Mouse (Mus musculus): ENCODE data around the gene Snrnp25.

Snrnp25 gene

DNA sequence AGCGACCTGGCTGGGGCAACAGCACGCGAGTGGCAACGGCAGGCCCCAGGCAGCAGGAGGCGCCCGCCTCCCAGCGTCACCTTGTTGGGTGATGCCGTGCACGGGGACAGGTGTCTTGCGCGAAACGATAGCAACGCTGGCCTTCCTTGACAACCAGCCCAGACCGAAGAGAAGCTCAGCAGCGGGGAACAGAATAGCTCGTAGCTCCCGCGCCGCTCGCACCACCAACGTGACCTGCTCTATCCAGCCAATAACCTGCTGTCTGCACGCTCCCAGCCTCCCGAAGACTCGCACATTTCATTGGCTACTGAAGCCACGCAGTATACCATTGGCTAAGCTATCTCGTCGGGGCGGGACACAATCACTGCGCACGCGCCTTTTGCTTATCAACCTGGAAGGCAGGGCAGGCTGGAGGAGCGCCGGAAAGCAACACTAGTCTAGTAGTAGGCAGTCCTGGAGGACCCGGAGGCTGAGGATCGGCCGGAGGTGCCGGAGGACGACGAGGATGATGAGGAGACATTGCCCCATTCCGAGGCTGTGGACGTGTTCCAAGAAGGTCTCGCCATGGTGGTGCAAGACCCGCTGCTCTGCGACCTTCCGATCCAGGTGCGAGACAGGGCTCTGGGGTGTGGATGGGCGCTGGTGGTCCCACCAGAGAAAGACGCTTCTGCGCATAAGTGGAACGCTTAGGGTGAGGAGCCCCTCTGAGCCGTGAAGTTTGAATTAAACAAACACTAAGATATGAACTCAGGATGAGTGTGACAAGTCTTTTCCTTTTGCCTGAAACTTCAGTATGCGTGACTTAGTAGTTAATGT is at the start of gene Snrnp25:
TSS of gene Snrnp25 (plus strand) at position 358 of the 816 bp plus-strand sequence.
- peak; percentile 94 for DNase-seq (ENCODE audit: low spot score)

DNA sequence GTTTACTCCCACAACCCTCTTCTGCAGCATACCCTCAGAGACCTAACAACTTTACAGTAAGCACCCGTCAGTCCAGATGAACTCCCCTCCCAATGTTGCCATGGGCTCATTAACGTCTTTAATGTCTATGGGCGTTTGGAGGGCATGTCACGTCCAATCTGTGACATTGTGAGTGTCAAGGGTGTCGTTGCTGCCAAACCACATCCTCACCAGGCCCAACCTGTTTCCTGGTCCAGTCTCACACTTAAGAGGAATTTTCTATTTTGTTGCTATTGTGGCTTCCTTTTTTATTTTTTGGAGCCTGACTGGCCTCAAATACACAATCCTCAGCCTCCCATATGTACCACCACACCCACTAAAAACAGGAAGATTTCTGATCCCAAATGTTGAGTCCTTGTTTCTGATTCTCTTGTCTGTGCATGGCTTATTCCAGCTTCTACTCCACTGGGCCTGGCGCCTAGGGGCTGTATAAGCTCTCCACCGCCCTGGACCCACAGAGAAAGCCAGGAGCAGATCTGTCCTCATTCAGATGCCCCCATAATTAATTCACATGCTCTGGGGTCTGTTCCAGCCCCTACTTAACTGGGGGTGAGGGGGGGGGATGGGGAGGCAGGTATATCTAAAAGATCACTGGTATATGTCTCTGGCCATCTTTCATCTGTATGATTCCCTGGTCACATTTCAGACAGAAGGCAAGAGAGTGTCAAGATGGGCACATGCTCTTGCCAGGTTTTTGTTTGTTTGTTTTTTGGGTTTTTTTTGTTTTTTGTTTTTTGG is 48.2 kb upstream of the Snrnp25 start:
- DNase-seq (ENCODE audit: low spot score) = no peak

DNA sequence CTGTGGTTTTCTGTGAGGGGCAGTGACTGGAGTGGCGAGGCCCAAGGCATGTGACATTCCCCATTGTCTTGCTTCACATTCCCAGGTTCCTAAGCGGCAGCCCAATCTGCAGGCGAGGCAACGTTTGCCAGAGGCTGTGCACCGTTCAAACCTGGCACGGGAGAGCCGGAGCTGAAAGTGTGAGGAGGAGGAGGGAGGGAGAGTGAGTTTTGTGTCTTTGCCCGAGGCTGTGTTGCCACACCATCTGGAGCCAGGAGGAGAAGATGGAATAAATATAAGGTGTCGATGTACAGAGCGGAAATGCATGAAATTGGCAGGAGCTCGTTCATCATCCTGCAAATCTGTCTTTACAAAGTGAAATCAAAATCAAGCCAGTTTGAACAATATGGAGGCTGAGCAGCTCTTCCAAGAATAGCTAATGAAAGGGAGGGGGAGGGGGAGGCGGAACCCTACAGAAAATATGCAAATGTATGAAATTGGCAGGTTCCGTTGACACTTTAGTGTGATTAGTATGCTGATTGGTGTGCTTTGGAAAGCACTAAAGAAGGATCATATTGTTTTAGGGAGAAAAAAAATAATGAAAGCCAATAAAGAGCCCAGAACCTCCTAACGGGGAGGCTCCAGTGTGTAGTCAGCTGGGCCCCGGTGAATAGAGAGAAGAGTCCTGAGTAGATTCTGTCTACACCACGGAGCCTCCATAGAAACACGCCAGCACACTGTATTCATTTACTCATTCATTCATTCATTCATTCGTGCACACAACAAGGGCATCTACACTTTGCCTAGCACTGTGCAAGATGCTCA is 47.2 kb upstream of the Snrnp25 start:
- no peak for DNase-seq (ENCODE audit: low spot score)

DNA sequence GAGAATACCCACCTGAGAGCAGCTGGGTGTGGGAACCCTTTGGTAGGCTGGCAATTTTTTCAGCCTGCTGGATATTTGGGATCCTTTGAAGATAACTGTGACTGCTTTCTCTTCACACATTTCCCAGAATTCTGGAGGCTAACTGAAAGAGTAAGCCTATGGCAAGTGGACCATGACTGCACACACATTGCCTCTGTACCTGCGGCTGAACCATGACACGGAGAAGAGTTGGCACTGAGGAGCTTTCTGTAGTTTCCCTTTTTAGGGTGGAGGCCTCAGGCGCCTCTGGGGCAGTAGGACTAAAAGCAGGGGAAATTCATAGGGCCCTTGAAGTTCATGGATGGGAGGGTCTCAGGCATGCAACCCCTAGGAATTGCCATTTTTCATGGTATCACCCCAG is 46.0 kb upstream of the Snrnp25 start:
- DNase-seq (ENCODE audit: low spot score) = no peak

DNA sequence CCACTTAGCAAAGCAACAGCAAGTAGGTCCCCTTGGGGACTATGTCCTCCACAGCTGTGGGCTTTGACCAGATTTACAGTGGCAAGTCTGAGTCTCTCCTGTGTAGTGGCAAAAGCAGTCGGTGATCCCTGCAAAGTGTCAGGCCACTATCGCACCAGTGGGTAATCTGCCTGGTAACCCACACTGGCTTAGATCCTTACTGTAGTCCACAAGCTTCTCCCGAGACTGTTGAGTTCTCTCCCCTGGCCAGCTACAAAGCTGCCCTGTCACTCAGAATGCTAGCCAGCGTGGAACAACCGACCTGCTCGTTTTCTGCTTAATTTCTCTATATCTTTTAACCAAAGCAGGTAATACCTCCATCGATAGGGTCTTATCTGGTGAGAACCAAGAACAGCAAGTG is 44.9 kb upstream of the Snrnp25 start:
- no peak for DNase-seq (ENCODE audit: low spot score)

DNA sequence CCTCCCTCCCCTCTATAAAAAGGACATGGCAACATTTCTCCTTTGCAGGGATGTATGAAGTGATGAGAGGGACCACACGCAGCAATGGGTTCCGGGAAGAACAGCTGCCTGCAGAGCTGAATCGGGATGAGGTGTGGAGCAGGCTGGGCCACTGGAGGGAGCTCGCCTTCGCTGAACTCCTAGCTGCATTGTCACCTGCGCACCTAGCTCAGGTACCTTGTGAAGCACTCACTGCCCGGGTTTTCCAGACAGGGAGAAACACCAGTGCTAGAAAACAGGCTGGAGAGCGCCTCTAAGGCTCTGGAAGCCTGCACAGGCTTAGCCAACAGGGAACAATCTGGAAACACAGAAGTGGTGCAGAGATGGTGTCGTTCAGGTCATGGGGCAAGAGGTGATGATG is 43.7 kb upstream of the Snrnp25 start:
- DNase-seq (ENCODE audit: low spot score) = no peak

DNA sequence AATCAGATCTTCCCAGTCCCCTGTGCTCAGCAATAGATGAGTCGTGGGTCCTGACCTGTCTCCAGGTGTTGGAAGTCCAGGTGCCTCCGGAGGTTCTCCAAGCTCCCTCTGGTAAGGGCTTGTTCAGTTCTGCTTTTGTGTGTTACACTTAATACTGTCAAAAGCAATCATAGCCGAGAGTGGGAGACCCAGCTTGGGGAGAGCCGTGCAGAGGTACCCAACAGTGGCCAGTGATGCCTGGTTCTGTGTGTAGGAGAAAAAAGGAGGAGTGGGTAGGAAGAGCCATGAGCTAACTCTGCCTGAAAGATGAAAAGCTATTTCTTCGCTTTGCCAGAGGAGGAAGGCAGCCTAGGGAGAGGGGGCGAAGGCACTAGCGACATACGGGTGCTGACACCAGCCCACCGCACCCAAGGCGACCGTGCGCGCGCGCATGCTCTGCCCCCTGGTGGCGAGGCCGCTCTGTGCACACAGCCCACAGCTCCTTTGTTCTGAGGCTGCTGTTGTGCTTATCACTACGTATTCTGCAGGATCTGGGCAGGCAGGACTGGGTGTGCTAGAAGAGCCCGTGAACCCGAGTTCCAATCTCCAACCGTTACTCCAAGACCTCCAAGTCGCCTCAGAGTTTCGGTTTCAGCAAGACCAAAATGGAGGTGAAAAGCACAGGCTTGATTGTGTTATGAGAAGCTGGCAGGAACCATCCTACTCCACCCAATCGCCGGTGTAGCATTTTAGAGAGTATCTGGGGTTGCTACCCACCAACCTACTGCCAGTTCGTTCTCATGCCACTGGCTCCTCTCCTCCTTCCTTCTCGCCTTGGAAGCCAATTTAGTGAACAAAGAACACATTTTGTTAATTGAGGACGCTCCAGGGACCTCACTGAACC is 43.1 kb upstream of the Snrnp25 start:
- DNase-seq (ENCODE audit: low spot score) = peak; percentile 46

DNA sequence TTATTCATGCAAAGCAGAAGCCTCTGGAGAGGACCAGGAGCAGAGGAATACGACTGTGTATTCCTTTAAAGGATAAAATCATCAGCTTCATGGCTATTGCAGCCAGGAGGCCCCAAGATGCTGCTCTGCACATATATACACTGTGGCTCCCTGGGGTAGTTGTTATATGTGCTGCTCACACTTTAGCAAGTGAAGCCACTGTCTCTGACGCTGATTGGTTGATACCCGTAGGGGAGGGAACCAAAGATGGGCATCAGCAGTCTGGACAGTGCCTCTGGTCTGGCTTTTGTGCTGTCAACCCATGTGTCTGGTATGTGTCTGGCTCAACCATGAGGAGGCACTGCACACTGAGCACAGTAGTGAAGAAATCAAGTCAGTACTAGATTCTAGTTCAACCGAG is 38.5 kb upstream of the Snrnp25 start:
- DNase-seq (ENCODE audit: low spot score) = no peak

DNA sequence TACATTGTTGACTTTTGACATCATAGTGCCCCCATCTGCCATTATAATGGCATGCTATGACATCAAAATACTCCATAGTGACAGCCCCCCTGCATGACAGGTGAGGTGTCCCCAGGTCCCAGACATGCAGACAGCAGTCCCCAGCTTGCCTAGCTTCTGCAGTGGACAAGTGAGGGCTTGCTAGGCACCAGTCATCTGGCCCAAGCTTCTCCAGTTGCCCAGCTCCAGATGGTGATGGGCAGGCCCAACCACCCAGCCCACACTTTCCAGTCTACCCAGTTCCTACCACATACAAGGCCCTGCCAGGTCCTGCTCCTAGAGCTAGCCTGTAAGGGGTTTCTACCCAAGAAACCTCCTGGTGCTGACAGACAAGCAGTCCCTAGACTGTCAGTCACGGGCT is 26.7 kb upstream of the Snrnp25 start:
- no peak for DNase-seq (ENCODE audit: low spot score)

DNA sequence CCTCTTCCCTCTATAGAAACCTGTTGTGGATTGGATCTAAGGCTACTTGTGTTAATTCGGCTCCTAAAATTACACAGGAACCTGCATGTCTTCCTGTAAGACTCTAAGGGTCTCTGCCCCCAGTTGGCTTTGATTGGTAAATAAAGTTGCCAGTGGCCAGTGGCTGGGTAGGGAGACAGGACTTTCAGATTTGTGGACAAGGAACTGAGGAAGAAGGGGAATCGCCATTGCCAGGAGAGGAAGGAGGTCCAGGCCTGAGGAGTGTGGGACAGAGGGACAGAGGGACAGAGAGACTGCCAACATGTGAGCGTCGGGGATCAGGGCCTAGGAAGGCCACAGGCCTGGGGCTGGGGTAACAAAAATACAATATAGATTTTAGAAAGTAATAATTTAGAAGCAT is 24.0 kb upstream of the Snrnp25 start:
- no peak for DNase-seq (ENCODE audit: low spot score)

DNA sequence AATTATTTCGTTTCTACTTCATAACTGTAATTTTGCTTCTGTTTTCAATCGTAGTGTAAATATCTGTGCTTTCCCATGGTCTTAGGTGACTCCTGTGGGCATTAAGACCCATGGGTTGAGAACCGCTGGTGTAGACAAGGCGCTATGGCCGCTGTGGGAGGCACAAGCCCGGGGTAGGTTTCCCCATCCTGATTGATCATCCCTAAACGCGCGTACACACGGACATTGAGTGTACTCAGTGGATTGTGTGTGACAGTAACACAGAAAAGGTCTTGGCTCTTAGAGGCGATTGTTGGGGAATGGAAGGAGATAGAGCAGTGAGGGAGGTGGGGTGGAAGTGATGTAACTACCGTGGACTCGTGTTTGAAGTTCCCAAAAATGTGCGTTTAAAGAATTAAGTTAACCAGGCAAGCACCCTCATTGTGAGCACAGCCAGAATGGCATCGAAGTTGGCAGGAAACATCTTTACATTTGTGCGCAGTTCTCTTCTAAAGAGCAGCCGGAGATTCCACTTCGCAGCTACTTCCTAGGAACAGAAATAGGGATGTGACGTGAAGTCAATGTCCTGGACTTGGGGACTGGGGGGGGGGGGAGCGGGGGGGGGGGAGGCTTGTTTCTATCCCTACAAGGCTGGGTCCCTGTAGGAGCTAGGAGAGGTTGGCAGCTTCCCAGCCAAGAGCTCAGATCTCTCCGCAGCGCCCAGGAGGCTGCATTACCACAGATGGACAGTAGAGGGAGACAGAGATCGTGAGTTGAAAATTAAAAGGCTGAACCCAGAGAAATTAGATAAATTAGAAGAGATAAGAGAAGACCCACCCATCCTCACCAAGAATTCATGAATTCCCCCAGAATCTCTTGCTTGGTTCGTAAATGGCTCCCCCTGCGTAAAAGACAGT is 23.0 kb upstream of the Snrnp25 start:
- DNase-seq (ENCODE audit: low spot score) = peak; percentile 66

DNA sequence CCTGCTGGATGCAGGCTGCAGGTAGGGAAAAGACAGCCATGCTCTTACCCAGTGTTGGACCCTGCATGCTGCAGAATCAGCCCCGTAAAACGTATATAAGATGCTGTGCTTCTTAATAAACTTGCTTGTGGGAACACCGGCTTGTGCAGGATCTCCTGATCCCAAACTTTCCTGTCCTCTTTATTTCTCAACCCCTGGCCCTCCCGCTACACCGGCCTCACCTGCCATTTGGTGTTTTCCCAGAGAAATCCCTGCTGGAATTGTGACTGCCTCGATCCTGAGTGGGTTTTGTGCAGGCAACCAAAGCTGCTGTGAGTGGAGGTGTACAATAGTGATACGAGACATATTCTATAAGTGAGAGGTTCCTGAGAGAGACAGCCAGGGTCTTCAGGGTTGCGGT is 20.7 kb upstream of the Snrnp25 start:
- no peak for DNase-seq (ENCODE audit: low spot score)

DNA sequence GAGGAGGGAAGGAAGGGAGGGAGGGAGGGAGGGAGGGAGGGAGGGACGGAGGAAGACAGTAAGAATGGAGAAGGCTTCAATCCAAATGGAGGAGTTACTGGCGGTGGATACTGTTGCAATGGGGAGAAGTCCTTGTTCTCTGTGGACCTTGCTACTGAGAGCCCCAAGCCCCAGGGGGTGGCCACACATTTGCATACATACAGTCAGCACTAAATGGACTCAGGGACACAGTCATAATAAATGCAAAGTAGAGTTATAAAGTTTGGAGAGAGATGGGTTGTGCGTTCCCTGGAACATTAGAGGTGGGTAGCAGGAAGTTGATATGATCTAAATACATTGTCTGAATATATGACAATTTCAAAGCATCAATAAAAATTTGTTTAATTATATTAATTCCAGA is 19.2 kb upstream of the Snrnp25 start:
- no peak for DNase-seq (ENCODE audit: low spot score)

DNA sequence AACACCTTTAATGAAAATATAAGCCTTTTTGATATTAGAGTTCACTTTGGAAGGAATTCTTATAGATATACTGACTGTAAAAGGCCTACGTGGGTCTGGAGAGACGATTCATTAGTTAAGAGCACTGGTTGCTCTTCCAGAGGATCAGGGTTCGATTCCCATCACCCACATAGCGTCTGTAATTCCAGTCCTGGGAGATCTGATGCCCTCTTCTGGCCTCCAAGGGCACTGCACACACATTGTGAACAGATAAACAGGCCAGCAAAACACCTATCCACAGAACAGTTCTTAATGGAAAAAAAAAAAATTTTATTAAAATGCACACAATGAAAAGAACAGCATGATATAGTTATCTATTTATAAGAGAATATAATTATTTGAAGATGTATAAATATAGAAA is 18.0 kb upstream of the Snrnp25 start:
- DNase-seq (ENCODE audit: low spot score) = no peak

DNA sequence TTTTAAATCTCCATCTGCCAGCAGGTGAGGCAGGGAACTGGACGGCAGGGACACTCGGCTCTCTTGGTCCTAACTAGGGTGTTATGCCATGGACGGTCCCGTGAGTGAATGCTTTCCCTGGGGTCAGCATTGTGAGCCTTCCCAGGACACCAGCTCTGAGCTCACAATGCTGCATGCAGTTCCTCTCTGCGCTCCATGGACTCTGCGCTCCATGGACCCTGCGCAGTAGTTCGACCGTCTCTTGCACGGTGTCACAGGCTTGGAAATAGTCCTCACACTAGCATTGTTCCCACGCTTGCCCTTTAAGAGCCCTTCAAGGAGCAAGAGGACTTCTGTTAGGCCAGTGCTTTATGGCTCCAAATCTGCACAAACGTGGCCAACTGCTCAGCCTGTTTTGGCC is 16.3 kb upstream of the Snrnp25 start:
- DNase-seq (ENCODE audit: low spot score) = no peak

DNA sequence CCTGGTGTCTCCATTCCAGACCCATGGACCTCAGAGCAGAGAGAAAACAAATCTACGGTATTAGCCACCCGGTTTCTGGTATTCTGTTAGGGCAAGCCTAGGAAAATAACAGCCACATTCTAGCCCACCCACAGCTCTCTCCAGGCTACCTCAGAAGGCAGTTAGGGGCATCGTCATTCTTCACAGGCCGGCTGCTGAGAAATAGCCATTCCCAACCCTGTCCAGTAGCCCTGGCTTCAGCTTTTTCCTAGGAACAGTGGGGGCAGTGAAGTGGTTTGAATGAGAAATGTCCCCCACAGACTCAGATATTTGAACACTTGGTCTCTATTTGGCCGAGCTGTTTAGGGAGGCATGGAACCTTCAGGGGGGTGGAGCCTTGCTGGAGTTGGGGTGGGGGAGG is 15.8 kb upstream of the Snrnp25 start:
- no peak for DNase-seq (ENCODE audit: low spot score)

DNA sequence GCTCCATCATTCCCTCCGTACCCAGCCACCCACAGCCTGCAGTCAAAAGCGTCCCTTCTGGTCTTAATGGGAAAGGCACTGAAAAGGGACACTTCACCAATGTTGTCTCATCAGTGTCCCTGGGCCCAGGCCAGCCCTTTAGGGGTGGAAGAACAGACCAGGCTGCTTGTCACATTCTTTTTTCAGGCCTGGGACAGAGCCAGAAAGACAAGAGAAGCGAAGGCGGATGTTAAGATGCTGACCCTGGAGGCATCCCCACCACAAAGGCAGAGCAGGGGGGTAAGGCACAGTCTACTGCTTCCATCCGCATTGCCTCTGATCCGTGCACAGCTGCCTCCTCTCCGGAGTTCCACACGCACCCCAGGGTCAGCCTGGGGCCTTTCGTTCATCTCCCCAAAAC is 15.1 kb upstream of the Snrnp25 start:
- DNase-seq (ENCODE audit: low spot score) = no peak

DNA sequence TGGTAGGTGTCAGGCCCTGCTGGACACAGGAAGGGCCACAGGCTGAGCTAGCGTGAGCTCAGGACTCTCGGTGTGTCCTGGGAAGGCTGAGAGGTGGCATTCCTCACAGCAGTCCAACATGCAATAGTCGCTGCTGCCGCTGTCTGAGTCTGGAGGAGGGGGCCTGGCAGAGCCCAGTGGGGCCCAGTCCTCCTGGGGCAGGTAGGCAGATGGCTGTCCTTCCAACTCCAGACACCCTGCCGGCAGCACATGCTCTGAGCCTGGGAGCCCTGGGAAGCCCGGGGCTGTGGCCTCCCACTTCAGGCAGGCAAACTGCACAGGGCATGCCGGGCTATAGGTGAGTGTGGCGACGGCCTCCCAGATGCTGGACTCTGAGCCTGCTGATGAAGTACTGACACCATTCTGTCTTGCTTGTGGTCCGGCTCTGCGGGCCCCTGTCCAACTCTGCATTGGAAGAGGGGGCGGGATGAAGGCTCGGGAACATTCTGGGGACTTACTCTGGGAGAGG is 14.6 kb upstream of the Snrnp25 start:
- no peak for DNase-seq (ENCODE audit: low spot score)

DNA sequence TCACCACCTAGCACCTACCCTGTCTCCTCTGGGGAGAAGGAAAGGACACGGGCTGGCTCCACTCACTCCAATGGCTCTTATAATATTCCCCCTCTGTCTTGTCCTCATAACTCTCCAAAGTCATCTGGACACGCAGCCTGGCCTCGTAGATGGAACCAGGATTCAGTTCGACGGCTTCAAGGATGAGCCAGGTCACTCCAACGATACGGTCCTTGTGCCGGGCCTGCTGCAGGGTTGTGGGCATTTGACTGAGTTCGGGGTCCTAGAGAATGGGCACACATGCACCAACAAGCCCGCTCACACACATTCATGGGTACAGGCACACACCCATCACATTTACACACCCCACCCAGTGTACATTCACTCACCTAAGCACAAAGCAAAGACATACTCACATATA is 12.1 kb upstream of the Snrnp25 start:
- DNase-seq (ENCODE audit: low spot score) = no peak

DNA sequence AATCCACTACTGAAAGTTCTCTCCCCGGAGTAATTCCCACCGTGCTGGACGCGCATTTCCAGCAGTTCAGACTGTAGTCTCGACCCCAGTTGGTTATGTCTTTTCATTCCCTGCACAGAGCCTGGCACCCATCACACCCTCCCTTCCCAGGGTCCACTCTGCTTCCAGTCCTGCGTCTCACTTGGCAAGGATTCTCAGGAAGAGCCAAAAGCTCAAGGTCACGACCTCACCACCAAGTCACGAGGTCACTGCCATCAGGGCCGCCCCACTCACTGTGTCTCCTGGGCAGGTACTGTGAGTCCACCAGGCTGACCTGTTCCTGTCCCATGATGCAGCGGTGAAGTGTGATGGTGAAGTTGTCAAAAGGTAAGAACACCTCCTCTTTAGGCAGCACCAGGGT is 11.1 kb upstream of the Snrnp25 start:
- DNase-seq (ENCODE audit: low spot score) = no peak

Measured in spleen, adult 12 weeks (tissue).